Mouse (Mus musculus): ENCODE results near the gene Coq4. TPM values are rescaled to one million over a fixed set of nuclear protein-coding genes. Genes with fewer than 3 reads are reported as not detected.
"Not testable (repeated sequence)": the region's sequence is repeated elsewhere in the genome, so short reads cannot be mapped to it uniquely, and the experiment has no call there.

Coq4 gene
- 17.4 and 18.2 TPM in 2 replicates for total RNA-seq (2015)
- 10.5 and 12.5 TPM in 2 replicates for total RNA-seq (2017)

DNA sequence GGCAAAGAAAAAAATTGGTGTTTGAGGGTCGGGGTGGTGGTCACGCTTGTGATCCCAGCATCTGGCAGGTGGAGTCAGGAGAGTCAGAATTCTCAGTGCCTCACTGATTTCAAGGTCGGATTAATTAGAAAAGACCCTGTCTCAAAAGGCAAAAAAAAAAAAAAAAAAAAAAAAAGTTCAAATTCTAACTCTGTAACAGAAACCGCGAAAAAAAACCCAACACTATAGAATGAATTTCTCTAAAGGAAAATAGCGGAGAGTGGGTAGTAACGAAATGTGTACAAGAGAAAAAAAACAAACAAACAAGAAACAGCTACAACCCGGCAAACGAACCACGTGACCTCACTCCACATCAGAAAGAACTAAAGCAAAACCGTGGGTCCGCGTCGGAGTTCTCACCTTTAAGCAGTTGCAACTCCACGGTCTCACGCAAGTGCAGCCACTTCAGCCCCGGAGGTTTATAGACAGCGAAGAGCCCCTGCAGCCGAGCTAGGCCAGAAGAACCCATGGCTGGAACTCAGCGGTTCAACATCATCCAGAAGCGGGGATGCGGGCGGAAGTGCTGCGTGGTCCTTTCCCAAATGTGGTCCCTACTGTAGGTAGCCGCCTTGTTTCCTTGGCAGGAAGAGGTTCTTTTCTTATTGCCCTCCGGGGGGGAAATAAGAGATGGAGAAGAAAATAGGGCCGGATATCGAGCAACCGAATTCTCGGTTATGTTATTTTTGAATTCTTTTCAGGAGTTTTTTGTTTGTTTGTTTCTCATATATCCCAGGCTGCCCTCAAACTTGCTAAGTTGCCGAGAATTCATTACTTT, at the start of gene Coq4:
TSS of gene Coq4 (plus strand) at position 390 of the 814 bp plus-strand sequence.
- peak; percentile 97 for ATAC-seq (replicated peaks; ENCODE audit: poor library complexity)

DNA sequence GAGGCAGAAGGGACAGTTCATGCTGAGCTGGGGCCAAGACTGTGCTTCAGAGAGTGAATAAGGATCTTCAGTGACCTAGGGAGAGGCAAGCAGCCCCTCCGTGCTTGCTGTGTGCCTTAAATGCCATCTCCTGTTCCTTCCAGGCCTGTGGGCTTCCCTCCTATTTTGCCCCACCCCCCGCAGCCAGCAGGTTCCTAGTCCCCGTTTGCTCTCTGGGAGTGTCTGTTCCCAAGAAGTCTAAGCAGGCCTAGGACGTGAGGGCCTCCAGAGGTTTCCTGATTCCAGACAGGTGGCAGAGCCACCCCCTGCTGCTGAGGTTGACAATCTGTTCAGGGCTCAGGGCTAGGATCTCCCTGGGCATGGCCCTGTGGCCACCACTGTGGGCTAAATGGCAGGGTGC, 48.5 kb upstream of the Coq4 start:
- 0 out of 2 replicates have a peak, but pooled peaks have one; percentile 4 for ATAC-seq (replicated peaks; ENCODE audit: poor library complexity)

DNA sequence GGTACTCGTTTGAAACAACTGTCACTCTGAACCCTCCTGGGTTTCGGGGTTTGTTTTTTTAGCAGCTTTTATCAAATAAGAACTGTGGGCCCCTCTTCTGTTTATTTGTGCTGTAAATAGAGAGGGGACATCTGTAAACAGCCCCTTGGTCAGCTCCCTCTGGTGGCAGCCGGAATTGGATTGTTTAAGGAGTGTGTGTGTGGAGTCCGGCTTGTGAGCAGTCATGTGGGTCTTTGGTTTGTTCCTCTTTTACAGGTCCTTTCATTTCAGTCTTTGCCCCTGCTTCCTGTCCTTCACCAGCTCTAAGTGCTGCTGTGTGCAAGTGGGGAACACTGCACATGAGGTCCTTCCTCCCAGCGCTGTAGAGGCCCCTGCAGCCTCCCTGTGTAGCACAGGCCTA, 47.9 kb upstream of the Coq4 start:
- ATAC-seq (replicated peaks; ENCODE audit: poor library complexity) = peak; percentile 90

GRCm38 (mm10) chr2:29741207-29741606, 46.1 kb upstream of the Coq4 start:
- no peak for ATAC-seq (replicated peaks; ENCODE audit: poor library complexity)

GRCm38 (mm10) chr2:29744256-29744655, 43.0 kb upstream of the Coq4 start:
- ATAC-seq (replicated peaks; ENCODE audit: poor library complexity) = no peak

GRCm38 (mm10) chr2:29747188-29747782, 40.0 kb upstream of the Coq4 start:
- ATAC-seq (replicated peaks; ENCODE audit: poor library complexity) = no peak

GRCm38 (mm10) chr2:29747852-29748251, 39.4 kb upstream of the Coq4 start:
- 0 out of 2 replicates have a peak, but pooled peaks have one; percentile 42 for ATAC-seq (replicated peaks; ENCODE audit: poor library complexity)

GRCm38 (mm10) chr2:29748499-29748898, 38.8 kb upstream of the Coq4 start:
- ATAC-seq (replicated peaks; ENCODE audit: poor library complexity) = no peak

DNA sequence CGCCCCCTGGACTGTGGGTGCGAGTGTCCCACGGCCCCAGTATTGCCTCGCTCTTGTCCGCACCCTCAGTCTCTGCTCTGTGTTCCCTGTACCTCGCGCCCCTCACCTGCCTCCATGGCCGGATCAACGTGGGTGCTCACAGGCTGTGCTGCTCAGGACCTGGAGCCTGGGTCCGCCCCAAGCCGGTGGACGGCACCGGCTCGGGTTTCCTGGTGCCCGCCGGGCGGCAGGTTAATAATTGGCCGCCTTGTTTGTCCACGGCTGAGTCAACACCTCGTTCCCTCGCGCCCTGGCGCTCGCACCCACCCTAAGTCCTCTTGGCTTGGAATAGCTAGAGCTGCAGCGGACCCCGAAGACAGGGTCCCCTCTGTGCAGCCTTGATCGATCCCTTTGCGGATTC, 35.8 kb upstream of the Coq4 start, which contains the start of gene Gm13420:
TSS of gene Gm13420 (minus strand) at position 189 of the 400 bp plus-strand sequence.
- ATAC-seq (replicated peaks; ENCODE audit: poor library complexity) = no peak

DNA sequence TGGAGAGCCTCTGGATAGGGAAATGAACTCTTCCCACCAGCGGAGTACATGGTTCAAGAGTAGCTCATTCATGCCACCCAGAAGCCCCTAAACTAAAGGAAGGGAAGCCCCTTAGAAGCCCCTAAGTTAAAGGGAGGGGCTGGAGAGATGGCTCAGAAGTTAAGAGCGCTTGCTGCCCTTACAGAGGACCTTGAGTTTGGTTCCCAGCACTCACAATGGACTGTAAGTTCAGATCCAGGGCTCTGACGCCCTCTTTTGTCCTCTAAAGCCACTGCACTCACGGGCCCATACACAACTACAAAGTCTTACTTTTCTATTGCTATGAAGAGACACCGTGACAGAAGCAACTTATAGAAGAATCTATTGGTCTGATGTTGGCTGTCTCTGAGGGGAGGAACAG, 34.9 kb upstream of the Coq4 start:
- no peak for ATAC-seq (replicated peaks; ENCODE audit: poor library complexity)

GRCm38 (mm10) chr2:29755693-29756092, 31.6 kb upstream of the Coq4 start:
- ATAC-seq (replicated peaks; ENCODE audit: poor library complexity) = no peak

DNA sequence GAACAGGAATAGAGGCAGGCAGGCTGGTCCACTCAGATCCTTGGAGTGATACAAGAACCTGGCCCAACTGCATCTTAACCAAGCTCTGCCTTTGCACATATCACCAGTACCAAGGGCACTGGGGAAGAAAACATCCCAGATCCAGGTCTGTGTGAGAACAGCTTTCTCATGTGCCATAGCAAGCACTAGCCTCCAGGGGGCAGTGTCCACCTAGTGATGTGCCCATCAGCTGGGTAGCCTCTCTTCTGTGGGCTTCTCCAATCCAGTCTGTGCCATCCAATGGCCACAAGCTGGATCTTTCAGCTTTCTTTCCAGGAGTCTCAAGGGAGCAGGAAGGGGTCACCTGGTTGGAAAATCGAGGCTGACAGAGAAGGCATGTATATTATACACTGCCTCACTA, 22.5 kb upstream of the Coq4 start:
- peak; percentile 99 for ATAC-seq (replicated peaks; ENCODE audit: poor library complexity)

- ATAC-seq (replicated peaks; ENCODE audit: poor library complexity) = no peak
Observed at GRCm38 (mm10) chr2:29767976-29768709, 19.1 kb upstream of the Coq4 start.

GRCm38 (mm10) chr2:29768901-29769300, 18.4 kb upstream of the Coq4 start:
- no peak for ATAC-seq (replicated peaks; ENCODE audit: poor library complexity)

GRCm38 (mm10) chr2:29770162-29770561, 17.1 kb upstream of the Coq4 start:
- ATAC-seq (replicated peaks; ENCODE audit: poor library complexity) = no peak

- ATAC-seq (replicated peaks; ENCODE audit: poor library complexity) = peak; percentile 82
Observed at GRCm38 (mm10) chr2:29771611-29772461, 15.5 kb upstream of the Coq4 start.

- ATAC-seq (replicated peaks; ENCODE audit: poor library complexity) = peak; percentile 41
Observed at GRCm38 (mm10) chr2:29773323-29773722, 14.0 kb upstream of the Coq4 start.

GRCm38 (mm10) chr2:29781256-29781655, 6.0 kb upstream of the Coq4 start:
- ATAC-seq (replicated peaks; ENCODE audit: poor library complexity) = not testable (repeated sequence)

DNA sequence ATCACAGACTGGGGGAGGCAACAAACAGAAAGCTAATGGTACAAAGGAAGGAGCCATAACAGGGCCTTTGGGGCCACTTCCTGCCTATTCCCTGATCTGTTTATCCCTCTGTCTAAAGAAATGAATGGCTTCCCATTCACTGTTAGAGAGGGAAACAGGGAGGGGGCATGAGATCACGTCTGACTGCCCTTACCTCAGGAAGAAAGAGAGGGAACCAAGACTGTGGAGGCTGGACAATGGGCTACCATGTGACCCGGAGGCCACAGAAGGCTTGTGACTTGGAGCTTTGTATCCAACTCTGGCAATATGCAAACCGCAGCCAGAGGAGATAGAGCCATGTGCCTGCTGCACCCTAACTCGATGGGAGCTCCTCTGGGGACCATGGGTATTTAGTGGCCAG, 3.0 kb upstream of the Coq4 start:
- ATAC-seq (replicated peaks; ENCODE audit: poor library complexity) = no peak

DNA sequence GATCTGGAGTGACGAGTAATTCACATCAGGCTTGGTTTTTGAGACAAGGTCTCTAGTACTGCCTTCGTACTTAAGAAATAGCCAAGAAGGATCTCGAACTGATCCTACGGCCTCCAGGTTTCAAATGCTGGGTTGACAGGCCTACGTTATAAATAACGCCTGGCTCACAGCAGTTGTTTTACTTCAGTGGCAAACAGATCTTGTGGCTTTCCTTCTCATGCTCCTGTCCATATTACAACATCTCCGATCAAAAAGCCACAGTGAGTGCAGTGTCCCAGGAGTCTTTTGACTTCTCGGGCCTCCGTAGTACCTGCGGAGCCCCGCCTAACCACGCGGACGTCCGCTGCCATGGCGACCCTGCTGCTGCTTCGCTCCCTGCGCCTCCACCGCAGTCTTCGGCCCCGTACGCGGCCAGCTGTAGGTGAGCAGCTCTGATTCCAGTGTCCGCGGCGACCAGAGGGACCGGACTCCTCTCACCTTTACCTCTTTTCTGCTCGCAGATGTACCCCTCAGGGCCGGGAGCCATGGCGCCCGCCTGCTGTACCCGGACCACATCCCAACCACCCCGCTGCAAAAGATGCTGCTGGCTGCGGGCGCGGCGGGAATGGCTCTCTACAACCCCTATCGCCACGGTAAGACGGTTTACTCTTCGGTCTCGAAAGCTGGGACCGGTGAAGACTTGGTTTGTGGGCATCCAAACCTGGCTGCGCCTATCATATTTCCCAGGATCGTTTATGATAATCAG, 816 bp downstream of the Coq4 start, which contains the start of gene Trub2:
TSS of gene Trub2 (minus strand) at position 566 of the 745 bp plus-strand sequence.
- ATAC-seq (replicated peaks; ENCODE audit: poor library complexity) = peak; percentile 95

Measured in megakaryocyte progenitor cell, adult 5-6 weeks (primary cell).